Mouse (Mus musculus): ENCODE measurements around the gene Slc30a1.

The Slc30a1 gene

GRCm38 (mm10) chr1:191896806-191897552 is 9.6 kb upstream of the Slc30a1 start:
- DNase-seq: no peak

- peak; percentile 78 for DNase-seq
Observed at GRCm38 (mm10) chr1:191905637-191906533, 682 bp upstream of the Slc30a1 start.

GRCm38 (mm10) chr1:191907431-191907810 is 854 bp downstream of the Slc30a1 start:
- peak; percentile 87 for DNase-seq

GRCm38 (mm10) chr1:191908906-191909305 is 2.3 kb downstream of the Slc30a1 start:
- DNase-seq: no peak

GRCm38 (mm10) chr1:191909316-191909715 is 2.7 kb downstream of the Slc30a1 start:
- DNase-seq: no peak

GRCm38 (mm10) chr1:191910646-191911045 is 4.1 kb downstream of the Slc30a1 start:
- DNase-seq: no peak

GRCm38 (mm10) chr1:191911067-191911668 is 4.6 kb downstream of the Slc30a1 start:
- DNase-seq: no peak

- DNase-seq: no peak
Observed at GRCm38 (mm10) chr1:191914647-191915046, 8.1 kb downstream of the Slc30a1 start.

GRCm38 (mm10) chr1:191915586-191915985 is 9.0 kb downstream of the Slc30a1 start:
- DNase-seq: no peak

- no peak for DNase-seq
Observed at GRCm38 (mm10) chr1:191916876-191917275, 10.3 kb downstream of the Slc30a1 start.

- DNase-seq: no peak
Observed at GRCm38 (mm10) chr1:191919336-191919735, 12.8 kb downstream of the Slc30a1 start.

GRCm38 (mm10) chr1:191921701-191922100 is 15.1 kb downstream of the Slc30a1 start:
- DNase-seq: no peak

GRCm38 (mm10) chr1:191925496-191925895 is 18.9 kb downstream of the Slc30a1 start:
- no peak for DNase-seq

GRCm38 (mm10) chr1:191926681-191927080 is 20.1 kb downstream of the Slc30a1 start:
- DNase-seq: no peak

GRCm38 (mm10) chr1:191928345-191928744 is 21.8 kb downstream of the Slc30a1 start:
- no peak for DNase-seq

- no peak for DNase-seq
Observed at GRCm38 (mm10) chr1:191929065-191929464, 22.5 kb downstream of the Slc30a1 start.

GRCm38 (mm10) chr1:191929897-191930524 is 23.4 kb downstream of the Slc30a1 start:
- DNase-seq: no peak

- DNase-seq: no peak
Observed at GRCm38 (mm10) chr1:191930525-191931105, 24.0 kb downstream of the Slc30a1 start.

GRCm38 (mm10) chr1:191932286-191932985 is 25.9 kb downstream of the Slc30a1 start:
- no peak for DNase-seq

GRCm38 (mm10) chr1:191932986-191933632 is 26.5 kb downstream of the Slc30a1 start:
- DNase-seq: no peak

GRCm38 (mm10) chr1:191943638-191944037 is 37.1 kb downstream of the Slc30a1 start:
- DNase-seq: no peak

Data from thymus, postnatal 14 days (tissue).